Mouse (Mus musculus) gastrocnemius, postnatal 10 days (tissue): ENCODE data around the gene Slc16a3. TPM values are rescaled to one million over a fixed set of nuclear protein-coding genes. Genes with fewer than 3 reads are reported as not detected.

Experiments
- DNase-seq: peaks from one replicate; pipeline ENCODE4 v3.0.0; 2021; ENCODE audit warnings: mixed read lengths
- total RNA-seq, 2 experiments: library from RNA; stranded (reverse); gene quantifications; 2 replicates each; pipeline ENCODE4 v1.2.3; 2021

Gene Slc16a3
- total RNA-seq, 2 experiments from 2014 or later, result 193 to 232 TPM

DNA sequence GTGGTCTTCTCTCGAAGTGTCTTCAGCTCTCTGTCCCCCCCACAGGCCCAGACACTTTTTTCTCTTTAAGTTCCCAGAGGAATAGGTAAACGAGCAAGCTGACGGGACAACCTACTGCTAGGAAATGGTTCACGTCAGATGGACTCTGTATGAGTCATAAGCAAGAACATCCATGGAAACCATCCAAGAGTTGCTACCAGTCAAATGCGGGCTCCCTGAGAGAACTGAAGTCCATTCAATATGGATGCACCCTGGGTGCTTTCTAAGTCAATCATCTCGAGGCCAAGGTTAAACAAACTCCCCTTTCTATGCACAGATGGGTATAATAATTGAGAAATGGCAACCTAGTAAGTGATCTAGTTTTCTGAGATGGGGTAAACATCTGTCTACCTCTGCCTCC lies 25.0 kb downstream of the Slc16a3 start:
- no peak for DNase-seq

DNA sequence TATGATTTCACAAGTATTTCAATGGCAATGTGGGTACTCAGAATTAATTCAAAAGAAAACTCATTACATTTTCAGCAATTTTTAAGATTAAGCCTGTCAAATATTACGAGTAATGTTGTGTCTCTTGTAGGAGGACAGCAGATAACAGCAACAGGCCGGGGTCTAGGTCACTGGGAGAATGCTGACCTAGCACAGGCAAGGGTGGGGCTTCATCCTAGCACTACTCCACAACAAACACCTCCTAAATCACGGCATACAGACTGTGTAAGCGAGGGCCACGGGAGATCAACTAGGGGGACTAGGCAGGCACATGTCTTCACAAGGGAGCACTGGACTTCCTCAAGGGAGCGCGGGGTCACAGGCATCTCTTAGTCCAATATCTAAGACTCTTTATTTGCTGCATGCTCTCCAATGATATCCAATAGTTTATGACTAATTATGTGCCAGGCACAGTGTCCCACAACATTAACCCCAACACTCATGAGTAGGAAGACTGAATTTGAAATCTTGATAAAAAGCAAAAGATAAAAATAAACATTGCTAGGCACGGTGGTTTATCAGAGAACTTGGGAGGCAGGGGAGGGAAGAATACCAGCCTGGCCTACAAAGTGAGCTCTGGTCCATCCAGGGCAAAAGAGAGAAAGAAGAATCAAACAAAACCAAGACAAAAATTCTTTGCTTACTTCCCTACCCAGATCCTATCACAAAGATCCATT lies 31.6 kb downstream of the Slc16a3 start:
- no peak for DNase-seq

DNA sequence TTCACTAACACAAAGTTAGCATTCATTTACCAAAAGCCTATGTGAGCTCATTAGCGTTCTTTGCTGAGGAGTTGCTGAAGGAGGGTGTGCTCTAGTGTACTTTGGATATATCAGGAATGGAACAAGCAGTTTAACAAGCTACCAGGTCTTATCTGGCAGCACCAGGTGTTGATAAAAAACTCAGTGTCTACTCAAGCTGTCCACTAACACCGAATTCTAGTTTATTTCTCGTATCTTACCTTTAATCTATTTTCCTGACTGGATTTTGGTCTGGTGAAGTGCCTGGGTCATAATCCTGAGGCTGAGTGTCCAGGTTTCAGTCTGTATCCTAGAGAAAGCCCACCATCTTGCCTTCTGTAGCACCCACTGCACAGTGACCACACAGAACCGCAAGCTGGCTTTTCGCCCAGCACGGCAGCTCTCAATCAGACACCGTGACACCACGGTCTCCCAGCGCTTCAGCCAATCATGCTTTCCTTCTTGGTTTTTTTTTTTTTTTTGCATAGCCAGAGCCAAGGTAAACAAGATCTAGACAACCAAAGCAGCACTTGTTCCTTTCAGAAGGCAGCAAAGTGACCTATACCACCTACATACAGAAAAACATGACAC lies 32.3 kb downstream of the Slc16a3 start:
- DNase-seq, result no peak

DNA sequence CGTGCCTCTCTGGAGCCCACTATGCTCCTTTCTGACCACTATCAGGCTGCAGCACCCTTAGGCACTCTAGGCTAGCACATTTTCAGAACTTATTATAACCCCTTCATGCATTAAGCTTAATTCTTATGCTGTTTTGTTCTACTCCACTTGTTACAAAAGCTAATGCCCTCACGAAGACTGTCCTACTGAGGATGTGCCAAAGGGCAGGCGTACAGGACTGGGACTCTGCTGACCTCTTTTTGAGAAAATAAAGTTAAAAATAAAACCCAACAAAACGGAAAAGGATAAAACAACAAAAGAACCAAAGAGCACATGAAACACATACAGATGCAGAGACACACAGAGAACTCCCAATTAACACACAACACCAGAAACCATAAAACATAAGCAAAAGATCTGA lies 33.4 kb downstream of the Slc16a3 start:
- DNase-seq, result no peak

DNA sequence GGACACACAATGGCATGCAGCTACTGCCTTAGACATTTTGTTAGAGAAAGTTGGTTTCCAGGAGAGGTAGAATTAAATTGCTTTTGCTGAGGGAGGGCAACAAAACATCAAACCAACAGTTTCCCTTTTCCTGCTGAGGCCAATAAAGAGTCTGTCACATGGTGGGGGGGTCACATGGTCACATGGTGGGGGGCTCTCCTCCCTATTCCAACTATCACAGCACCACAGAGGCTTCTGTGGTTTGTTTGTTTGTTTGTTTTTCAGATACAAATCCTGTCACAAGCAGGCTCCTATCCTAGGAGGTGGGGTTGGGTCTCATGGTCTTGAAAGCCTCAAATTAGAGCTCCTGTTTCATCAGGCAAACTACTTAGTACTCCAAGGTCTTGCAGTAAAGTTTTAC lies 34.2 kb downstream of the Slc16a3 start:
- no peak for DNase-seq

DNA sequence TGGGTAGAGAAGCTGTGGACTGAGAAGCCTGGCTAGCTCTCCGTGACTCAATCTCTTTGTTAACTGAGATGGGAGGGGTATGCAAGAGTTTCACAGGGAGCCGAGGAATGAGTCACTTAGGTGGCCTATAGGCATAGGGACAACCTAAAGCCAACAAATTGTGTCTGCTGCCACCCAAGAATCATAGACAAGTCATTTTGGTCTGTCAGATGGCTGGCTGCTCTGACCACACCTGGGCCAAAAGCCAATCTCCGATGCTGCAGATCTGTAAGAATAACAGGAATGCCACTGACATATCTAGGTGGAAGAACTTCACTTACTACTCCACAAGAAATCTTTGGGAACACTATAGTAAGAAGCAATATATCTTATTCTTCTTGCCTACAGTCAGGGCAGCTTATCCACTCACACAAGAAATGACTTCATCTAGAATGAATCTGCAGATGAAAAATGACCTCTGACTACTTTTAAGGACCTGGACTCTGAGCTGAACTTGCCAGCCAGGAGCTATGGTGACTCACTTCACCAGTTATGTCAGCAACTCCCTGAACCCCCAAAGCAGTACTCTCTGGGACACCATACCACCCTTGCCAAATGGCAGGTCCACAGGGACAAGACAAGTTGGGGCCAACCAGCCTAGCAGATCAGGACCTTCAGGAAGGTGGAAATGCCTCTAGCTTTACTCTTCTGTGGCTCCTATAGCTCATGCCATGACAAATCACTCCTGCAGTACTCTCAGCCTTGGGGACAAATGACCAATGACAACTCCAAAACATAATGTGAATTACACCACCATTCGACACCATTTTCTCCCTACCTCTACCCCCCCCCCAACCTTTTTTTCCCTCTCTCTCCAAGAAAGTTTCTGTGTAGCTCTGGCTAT lies 36.4 kb downstream of the Slc16a3 start:
- DNase-seq, result no peak

DNA sequence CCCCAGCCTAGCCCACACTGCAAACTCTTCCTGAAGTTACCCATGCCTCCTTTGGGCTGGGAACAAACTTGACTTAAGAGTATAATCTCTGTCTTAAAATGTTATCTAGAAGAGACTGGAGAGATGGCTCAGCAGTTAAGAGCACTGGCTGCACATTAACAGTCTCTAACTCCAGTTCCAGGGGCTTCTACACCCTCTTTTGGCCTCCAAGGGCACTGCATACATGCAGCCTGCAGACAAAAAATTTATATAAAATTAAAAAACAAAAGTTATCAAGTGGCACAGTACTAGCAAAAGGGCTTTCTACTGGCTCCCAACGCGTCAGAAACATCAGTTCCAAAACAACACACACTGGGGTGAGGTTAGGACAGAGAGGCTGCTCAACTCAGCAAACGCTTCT lies 39.3 kb downstream of the Slc16a3 start:
- no peak for DNase-seq

DNA sequence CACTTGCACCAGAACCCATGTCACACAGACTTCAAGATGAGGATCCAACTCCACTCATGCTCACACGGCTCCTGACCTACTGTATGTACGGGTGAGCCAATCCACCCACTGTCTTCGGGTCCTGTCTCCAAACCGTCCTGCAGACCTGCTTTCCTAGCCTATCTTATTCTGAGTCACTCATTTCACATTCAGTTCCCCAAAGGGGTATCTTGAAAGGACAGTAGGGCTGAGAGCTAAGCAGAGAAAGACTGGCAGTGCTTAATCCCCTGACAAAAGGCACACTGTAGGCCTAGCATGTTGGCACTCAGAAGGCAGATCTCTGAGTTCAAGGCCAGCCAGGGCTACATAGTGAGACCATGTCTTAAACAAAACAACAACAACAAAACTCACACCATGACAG lies 40.1 kb downstream of the Slc16a3 start:
- DNase-seq, result no peak

DNA sequence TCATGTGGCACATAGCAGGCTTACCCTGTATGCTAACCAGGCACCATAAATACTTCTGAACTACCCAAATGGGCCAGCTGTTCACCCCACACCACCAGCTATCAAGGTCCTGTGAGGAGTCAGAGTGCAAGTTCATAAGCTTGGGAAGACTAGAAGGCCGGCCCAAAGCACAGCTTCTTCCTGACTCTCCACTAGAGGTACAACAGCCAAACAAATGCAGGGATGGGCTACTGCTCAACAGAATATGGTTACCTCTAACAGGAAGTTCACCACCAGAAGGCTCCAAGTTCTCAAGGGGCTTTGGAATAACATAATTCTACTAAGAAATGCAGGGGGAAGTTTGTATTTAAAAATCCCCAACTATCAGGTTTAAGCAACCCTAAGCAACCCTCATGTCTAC lies 41.2 kb downstream of the Slc16a3 start:
- DNase-seq, result no peak

DNA sequence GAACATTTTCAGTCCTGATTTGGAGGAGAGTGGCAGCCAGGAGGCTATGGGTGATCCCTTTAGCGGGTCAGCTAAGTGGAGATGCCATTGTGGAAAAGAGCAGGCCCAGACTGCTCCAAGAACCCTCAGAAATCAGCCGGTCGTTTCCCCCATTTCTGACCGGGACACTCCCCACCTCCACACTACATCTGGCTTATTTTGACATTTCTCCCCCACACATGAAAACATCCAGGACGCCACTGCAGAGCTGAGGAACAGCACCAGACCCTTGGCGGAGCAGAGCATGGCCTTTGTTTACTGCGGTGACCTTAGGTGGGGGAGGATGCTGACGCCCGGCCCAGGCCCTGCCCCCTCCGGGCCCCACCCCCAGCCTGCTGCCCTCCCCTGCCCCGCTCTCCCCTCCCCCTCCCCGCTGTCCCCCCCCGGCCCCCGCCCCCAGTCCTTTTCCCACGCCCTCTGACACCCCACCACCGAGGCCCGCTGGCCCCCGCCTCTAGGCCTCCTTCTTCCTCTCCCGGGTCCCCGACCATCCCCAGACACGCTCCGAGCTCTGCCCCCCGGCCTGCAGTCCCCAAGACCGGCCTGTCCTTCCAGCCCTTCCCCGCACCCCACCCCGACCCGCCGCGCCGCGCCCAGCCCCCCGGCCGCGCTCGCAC lies 42.0 kb downstream of the Slc16a3 start:
- peak; percentile 61 for DNase-seq

DNA sequence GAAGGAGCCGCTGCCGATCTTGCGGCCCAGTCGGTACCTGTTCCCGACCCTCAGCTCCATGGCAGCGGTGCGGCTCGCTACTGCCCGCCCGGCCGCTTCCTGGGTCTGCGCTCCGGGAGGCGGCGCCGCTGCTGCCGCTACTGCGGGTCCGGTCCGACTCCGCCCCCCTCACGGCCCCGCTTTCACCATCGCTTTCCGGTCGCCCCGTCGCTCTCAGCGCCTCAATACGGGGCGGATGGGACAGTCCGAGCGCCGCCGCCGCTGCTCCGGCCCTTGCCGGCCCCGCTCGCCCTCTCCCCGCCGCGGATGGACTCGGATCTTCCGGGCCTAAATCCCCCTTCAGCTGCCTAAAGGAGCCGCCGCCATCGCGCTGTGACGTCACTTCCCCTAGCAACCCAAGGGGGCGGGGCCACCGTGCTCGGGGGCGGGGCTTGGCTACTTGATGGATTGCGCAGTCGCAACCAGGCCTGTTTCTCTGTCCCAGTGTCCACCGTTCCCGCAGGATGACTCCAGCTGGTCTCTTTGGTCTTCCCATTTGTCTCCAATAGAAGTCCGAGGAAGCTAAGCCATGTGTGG lies 42.8 kb downstream of the Slc16a3 start, which contains the start of gene Csnk1d:
Csnk1d (minus strand) TSS at position 380 of the 576 bp plus-strand sequence.
- peak; percentile 100 for DNase-seq

DNA sequence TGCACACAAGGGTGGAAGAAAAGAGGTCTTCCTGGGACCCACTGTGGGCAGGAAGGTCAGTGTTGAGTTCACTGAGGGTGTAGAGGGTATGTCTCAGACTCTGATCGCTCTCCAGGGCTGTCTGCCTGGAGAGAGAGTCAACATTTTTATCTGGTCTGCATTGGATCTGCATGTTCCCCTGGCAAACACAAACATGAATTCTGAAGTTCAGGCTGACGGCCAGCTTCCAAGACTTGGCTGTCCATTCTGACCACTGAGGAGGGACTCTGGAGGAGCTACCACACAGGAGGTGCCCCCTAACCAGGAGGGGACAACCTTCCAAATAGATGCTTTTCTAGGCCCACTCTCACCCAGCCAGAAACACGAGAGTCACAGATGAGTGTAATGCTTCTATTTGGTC lies 43.5 kb downstream of the Slc16a3 start:
- DNase-seq, result no peak

DNA sequence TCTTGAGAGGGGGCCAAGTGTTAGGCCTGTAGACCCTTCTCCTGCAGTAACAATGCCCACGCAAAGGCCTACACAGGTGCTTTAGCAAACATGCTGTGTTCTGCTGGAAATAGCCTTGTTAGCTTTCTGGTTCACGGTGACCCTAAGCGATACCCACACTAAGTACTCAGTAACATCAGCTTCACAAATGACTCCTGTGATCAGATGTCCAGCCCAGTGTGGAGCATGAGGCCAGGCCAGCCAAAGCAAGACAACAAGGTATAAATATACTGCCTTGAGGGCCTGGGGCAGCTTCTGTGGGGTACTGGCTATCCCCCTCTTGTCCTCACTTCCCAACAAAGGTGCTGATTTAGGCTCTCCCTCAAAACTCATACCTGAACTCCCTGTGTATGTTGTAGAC lies 44.8 kb downstream of the Slc16a3 start:
- DNase-seq, result no peak

DNA sequence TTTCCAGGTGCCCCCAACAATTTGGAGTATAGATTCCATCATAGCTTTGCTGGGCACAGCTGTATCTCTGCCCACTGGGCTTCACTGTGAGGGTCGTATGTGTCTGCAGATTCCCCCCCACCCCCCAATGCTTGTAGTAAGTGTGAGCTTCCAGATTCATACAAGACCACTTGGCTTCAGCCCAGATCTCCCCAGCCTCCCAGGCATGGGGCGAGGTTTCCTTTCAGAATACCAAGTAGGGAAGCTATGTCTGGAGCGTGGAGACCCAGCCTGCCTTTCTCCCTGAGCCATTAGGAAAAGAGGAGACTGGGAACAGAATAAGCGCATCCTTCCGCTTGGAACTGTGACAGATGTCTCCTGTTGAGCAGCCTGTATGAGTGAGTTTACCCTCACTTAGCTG lies 45.3 kb downstream of the Slc16a3 start:
- DNase-seq, result no peak

DNA sequence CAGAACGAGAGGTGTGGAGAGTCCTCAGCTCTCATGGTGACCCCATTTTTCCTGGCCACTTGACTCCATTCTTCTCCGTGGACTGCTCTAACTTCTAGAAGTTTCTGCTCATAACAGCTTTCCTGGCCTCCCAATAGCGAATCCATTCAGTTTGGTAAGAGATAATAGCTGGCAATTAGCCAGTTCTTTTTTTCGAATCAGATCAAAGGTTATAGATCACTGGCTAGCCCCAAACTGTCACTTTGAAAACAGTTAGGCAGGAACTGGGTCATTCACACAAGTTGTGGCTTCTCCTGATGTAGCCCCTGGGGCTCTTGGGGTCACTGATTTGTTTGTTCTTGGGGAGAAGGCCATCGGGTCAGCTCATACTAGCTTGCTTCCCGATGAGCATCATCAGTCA lies 46.5 kb downstream of the Slc16a3 start:
- DNase-seq, result no peak

DNA sequence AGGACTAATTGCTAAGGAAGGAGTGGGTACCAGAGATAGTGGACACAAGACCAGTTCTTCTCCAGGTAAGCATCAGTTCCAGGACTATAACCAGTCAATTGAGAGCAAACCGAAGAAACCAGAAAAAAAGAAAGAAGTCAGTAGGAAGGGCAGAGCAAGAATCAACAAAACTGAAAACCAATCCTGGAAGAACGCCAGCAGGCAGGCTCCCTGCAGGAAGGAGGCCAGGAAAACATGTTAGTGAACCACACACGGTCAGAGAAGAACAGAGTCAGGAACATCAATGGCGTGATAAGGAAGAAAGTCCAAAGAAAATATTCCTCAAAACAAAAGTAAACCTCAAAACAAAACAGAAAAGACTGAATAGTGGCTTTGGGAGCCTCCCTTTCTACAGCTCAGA lies 53.7 kb downstream of the Slc16a3 start:
- no peak for DNase-seq

DNA sequence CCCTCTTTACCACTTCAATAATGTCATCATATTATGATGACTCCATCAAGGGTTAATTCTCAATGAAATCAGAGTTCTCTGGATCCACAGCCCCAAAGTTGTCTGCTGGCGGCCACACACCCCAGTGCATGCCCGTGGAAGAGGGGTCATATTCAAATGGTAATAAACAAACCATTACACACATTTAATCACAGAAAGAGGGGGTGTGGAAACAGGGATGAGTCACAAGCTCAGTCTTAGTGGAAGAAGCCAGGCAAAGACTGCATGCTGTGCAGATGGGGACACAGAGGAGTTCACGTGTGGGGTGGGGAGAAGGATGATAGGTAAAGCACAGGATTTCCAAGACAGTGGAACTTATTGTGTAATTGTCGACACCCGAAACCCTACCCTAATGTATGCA lies 56.0 kb downstream of the Slc16a3 start:
- DNase-seq, result no peak

DNA sequence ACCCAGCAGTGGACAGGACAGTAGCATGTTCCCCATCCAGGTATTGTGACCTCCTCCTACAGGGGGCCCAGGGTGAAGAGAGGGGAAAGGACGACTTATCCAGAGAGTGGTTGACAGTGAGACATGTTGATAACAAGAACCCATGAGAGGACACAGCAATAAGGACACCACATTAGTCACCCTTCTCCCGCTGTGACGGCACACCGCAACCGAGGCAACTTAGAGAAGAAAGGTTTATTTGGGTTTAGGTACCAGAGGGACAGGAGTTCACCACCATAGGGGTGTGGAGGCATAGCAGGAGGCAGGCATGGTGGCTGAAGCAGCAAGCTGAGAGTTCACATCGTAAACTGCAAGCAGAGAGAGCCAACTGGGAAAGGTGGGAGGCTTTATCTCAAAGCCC lies 57.9 kb downstream of the Slc16a3 start:
- no peak for DNase-seq

DNA sequence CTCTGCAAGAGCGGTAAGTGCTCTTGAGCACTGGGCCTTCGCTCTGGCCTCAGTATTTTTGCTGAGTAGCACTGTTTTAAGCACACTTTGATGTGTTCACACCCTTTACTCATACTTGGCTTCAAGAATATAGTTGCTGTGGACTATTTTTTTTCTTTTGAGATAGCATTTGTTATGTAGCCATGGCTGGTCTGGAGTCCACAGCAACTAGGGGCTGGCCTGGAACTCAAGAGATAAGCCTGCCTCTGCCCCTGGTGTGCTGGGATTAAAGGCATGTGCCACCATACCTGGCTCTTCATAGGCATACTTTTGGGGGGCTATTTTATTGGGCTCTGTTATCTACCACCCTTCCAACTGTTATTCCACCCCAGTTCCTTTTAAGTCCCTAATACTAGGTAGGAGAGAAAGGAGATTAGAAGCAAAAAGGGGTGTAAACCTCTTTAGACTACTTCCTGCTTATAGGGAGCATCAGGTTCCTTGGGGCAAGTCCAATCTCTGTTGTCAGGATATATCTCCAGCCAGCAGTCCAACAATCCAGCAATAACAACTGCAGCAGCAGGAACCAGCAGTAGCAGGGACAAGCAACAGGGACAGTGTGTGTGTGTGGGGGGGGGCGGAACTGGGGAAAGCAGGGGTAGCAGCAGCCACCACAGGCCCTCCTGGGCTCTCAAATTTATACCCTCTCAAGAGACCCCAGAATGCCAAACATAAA lies 61.9 kb downstream of the Slc16a3 start:
- DNase-seq, result no peak
